Mouse (Mus musculus): ENCODE results near the gene Exd1.

DNA sequence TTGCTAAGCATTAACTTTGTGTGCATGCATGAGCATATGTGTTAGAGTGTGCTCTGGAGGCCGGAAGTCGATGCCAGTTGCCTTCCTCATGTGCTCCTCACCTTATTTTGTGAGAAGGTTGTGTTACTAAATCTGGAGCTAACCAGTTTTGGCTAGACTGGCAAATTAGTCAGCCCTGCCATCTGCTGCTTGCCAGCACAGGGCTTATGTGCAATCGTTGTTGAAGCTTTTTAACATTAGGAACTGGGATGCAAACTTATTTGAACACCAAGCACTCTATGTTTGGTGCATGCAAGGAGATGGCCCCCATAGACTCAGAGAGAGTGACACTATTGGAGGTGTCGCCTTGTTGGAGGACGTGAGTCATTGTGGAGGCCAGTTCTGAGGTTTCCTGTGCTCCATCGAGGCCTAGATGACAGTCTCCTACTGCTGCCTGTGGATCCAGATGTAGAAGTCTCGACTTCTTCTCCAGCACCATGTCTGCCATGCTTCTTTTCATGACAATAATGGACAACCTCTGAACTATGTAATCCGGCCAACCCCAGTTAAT, 49.4 kb upstream of the Exd1 start:
- TF ChIP-seq CTCF (IDR thresholded peaks at IDR 0.05; ENCODE audit: extremely low read depth, insufficient read depth, insufficient read length, insufficient replicate concordance): no peak
- no peak for TF ChIP-seq POLR2A (IDR thresholded peaks at IDR 0.05; ENCODE audit: low read depth, low read length)
